Mouse (Mus musculus) small intestine, adult 2 months (tissue): Measurements from ENCODE around the gene Car2. TPM values are rescaled to one million over a fixed set of nuclear protein-coding genes. Genes with fewer than 3 reads are reported as not detected.

Experiments used
- H3K27ac ChIP-seq: fragments of 200-500 bp; 2 replicates; pipeline ENCODE4 v1.5.1; 2012; ENCODE audit warnings: low read depth, low read length, control low read depth, inconsistent platforms; ENCODE audit not compliant: insufficient read depth
- H3K27me3 ChIP-seq: fragments of 200-500 bp; 2 replicates; pipeline ENCODE4 v1.6.1; 2012; ENCODE audit warnings: mild to moderate bottlenecking, moderate library complexity, low read length, inconsistent platforms; ENCODE audit not compliant: control insufficient read depth, insufficient read depth
- H3K36me3 ChIP-seq: fragments of 200-500 bp; 2 replicates; pipeline ENCODE4 v1.6.1; 2012; ENCODE audit warnings: mild to moderate bottlenecking, low read length, control low read depth, inconsistent platforms; ENCODE audit not compliant: control insufficient read depth, insufficient read depth
- H3K4me1 ChIP-seq: fragments of 200-500 bp; 2 replicates; pipeline ENCODE4 v1.6.1; 2012; ENCODE audit warnings: low read length, inconsistent platforms, mixed read lengths; ENCODE audit not compliant: control insufficient read depth, insufficient read depth, insufficient read length
- H3K4me3 ChIP-seq: fragments of 200-500 bp; 2 replicates; pipeline ENCODE4 v1.5.1; 2012; ENCODE audit warnings: low read depth, mild to moderate bottlenecking, control low read depth, inconsistent platforms, low read length, moderate library complexity
- CTCF ChIP-seq: fragments of 200-500 bp; IDR thresholded peaks from 2 replicates; pipeline ENCODE4 v1.5.1; 2012; ENCODE audit warnings: low read depth, mild to moderate bottlenecking, control low read depth, inconsistent platforms, low read length, moderate library complexity, mixed read lengths; ENCODE audit not compliant: insufficient replicate concordance, insufficient read length; ENCODE audit errors: extremely low read depth
- POLR2A ChIP-seq: fragments of 200-500 bp; IDR thresholded peaks from 2 replicates; pipeline ENCODE4 v1.6.1; 2012; ENCODE audit warnings: low read depth, mild to moderate bottlenecking, control low read depth, inconsistent platforms, low read length, moderate library complexity
- WGBS: fragments of 180-500 bp; shearing (Covaris S2); methylation state at CpG from one replicate; pipeline ENCODE4 v1.1.7; 2018; 5-methylcytosine and 5-hydroxymethylcytosine counted together
- polyA plus RNA-seq: library from polyadenylated mRNA; depleted of rRNA; stranded (reverse); fragments of >200 nt; gene quantifications from 2 replicates; pipeline ENCODE4 v1.2.3, GENCODE M21; 2012; rRNA removed

Car2 gene
- polyA plus RNA-seq = 23.6 and 721 TPM in 2 replicates

DNA sequence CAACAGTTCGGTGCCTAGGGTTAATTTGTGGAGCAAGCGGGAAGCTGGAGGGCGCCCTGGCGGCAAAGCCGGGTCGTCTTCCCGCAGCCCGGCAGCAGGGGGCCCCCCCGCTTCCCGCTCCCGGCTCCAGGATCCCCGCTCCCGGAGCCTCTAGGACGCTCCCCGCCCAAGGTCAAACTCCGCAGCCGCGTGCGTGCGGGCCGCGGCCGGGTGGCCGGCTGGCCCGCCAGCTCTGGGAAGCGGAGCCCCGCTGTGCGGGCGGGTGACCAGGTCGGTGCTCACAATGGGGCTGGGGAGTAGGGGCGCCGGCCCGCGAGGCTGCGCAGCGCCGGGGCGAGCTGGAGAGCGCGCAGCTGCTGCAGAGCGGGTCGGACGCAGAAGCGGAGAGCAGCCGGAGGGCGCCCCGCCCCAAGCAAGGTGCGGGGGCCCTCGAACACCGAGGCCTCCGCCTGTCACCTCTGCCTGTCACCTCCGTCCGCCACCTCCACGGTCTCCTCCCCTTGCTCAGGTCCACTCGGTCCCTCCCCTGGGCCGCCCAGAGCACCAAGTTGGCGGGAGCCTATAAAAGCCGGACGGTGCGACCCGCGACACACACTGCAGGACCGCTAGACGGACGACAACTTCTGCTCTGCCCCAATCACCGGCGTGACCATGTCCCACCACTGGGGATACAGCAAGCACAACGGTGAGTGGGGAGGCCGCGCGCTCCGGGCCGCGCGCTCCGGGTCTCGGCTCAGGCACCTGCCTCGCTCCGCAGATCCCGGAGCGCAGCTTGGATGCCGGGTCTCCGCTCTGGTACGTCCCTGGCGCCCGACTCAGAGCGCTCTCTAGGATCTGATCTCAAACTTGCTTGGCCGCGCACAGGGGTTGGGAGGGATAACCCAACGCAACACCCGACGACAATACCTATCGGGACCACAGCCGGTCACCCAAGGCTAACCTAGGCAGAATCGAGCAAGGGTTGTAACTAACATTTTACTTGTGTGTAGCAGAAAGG, at the start of gene Car2:
Gene Car2 (plus strand): TSS at position 172 of the 997 bp plus-strand sequence.
- TF ChIP-seq POLR2A = peak; percentile 18; the same call in 1 of the 2 replicates
- TF ChIP-seq CTCF = peak; percentile 57; the same call in 1 of the 2 replicates
- no peaks in the 10 kb centered on the region for H3K4me1 ChIP-seq
- peak within 1 kb of the TSS; percentile 73 for H3K4me3 ChIP-seq
- 0 out of 2 replicates have a peak within 1 kb of the TSS, but pooled peaks have one; percentile 18 for H3K27ac ChIP-seq
- no peaks in the 10 kb centered on the region for H3K36me3 ChIP-seq
- 1% methylated on average over 95 of the region's 95 CpGs for WGBS
- no peaks in the 10 kb centered on the region for H3K27me3 ChIP-seq

DNA sequence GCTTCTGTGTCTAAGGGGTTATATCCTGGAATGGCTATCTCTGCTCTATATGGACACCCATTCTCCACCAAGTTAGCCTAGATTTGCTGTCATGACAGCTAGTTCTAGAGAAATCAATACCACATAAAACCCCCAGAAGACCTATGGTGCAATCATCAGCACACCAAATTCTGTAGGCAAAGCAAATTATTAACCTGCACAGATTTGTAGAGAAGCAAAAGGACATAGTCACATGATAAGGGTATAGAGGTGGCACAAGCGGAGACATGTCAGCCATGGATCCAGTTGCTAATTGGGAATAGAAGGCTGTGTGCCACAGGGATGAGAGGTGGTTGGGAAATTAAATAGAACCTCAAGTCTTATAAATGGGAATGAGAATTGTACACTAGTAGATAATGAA, 47.1 kb upstream of the Car2 start:
- 90% methylated on average over 1 of the region's 1 CpGs for WGBS
- TF ChIP-seq POLR2A (no peak), CTCF (no peak)

DNA sequence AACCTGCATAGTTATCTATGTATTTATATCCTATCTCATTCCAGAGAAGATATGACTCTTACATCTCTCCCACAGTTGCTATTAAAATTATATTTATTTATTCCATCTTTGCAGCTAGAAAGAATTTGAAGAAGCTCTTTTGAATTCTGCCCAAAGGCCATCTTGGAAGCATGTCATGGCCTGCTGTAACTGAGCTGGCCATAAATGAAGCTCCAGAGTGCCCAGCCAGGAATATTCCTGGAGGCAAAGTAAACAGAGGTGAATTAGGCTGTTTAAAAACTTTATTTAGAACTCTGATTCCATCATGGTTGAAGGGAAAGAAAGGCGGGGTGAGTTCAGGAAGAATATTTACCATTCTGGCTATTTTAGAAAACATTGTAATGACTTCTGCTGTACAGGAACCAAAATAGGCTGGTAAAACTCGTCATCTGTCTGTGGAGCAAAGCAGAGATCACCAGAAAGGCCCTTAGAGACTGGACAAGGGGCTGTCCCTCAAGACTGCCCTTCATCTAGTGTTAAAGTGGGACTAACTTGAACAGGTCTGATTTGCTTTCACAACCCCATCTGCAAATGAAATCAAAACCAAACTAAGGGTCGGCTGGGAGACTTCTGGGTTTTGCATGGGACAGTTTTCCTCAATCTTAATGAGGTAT, 46.5 kb upstream of the Car2 start:
- 68% methylated on average over 3 of the region's 3 CpGs for WGBS
- TF ChIP-seq CTCF (no peak), POLR2A (no peak)

More for the DNA sequence above, 47.1 kb upstream of the Car2 start:
- no peak overlapping the region for H3K4me3 ChIP-seq
- no peak overlapping the region for H3K27ac ChIP-seq
- no peaks in the 10 kb centered on the region for H3K27me3 ChIP-seq
- H3K4me1 ChIP-seq = no peaks in the 10 kb centered on the region
- no peaks in the 10 kb centered on the region for H3K36me3 ChIP-seq

DNA sequence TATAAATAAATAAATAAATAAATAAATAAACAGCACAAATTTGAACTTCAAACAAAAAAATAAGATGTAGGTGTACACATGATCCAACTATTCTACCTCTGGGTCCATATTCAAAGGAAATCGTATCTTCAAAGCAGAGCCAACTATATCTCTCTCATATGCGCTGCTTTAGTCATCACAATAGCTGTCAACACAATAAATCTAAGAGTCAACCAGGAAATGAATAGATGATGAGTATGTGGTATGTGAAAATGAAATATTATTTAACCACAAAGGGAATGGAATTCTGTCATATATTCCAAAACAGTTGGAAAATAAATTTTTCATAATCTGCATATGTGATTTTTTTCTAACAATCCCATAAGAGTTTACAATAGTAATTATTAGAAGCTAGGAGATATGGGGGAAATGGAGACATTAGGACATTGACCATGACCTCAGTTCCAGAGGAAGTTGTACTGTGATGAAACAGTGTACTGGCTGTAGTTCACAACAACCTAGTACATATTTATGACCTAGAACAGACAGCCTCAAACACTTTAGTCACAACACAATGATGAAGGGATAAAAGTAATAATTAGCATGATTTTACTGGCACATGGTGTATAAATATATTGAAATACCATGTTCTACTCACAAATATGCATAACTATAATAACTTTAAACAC, 37.4 kb upstream of the Car2 start:
- TF ChIP-seq POLR2A = no peak
- TF ChIP-seq CTCF = no peak
- 88% methylated on average over 2 of the region's 2 CpGs for WGBS
- Histone ChIP-seq H3K27ac (no peak overlapping the region), H3K4me1 (no peaks in the 10 kb centered on the region), H3K27me3 (no peaks in the 10 kb centered on the region), H3K36me3 (no peaks in the 10 kb centered on the region), H3K4me3 (no peak overlapping the region)

More for the DNA sequence above, 46.5 kb upstream of the Car2 start:
- Histone ChIP-seq H3K4me1 (no peaks in the 10 kb centered on the region), H3K36me3 (no peaks in the 10 kb centered on the region), H3K27me3 (no peaks in the 10 kb centered on the region), H3K4me3 (no peak overlapping the region), H3K27ac (no peak overlapping the region)

DNA sequence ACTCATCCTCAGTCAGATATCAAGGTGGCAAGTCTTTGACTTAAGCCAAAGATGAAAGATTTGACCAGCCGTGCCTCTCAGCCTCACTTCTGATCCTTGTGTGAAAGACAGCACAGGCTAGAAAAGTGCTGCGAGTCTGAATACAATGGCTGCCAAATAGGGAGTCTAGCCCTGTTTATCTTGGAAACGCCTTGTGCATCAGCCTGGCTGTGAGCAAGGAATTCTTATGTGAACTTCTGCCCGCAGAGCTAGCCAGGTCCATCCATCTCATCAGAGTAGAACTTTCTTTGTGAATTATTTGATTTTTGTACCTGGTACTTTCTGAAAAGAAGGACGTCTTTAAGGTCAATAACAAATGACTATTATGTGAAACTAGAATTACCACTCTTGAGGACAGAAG, 32.1 kb upstream of the Car2 start:
- no peaks in the 10 kb centered on the region for H3K4me1 ChIP-seq
- H3K27ac ChIP-seq = no peak overlapping the region
- TF ChIP-seq CTCF = no peak
- no peak for TF ChIP-seq POLR2A
- WGBS = 65% methylated on average over 5 of the region's 5 CpGs
- no peaks in the 10 kb centered on the region for H3K36me3 ChIP-seq
- H3K27me3 ChIP-seq = no peaks in the 10 kb centered on the region
- H3K4me3 ChIP-seq = no peak overlapping the region

DNA sequence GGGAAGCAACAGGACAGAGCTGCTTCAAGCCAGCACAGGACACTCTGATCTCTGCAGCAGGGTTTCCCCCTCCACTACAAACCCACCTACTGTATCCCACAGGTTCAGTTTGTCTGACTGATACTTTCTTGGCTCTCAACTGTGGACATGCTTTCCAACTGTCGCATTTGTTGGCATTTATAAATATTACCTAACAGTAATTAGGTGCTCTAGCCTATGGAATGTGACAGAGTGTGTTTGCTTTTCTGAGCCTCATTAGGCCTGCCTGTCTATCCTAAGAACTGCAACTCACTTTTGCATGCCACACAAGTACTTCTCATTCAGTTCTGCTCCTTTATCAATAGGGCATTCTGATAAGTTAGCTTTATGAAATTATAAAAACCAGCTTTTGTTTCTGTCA, 31.6 kb upstream of the Car2 start:
- no peaks in the 10 kb centered on the region for H3K27me3 ChIP-seq
- H3K4me3 ChIP-seq = no peak overlapping the region
- TF ChIP-seq POLR2A = no peak
- TF ChIP-seq CTCF = no peak
- H3K27ac ChIP-seq = no peak overlapping the region
- H3K4me1 ChIP-seq = no peaks in the 10 kb centered on the region
- H3K36me3 ChIP-seq = no peaks in the 10 kb centered on the region
- WGBS = 29% methylated on average over 1 of the region's 1 CpGs

DNA sequence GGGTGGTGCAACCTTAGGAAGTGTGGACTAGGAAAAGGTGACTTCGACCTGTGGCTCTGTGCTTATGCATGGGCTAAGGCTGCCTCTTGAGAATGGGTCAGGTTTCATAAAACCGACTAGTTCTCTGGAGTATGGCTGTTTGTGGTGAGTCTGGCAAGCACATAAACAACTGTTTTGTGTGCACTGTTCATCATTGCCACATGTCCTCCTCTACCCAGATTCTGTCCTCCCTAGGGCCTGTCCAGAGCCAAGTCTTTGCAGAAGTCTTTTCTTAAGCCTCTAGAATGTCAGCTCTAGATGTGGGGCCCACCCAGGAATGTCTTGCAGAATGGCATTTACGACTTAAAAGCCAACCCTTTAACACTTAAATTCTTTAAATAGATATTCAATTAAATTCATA, 28.2 kb upstream of the Car2 start:
- TF ChIP-seq POLR2A (no peak), CTCF (no peak)
- H3K27me3 ChIP-seq = peaks cover 7% of the 10 kb centered on the region; the same call in 1 of the 2 replicates
- no peak overlapping the region for H3K27ac ChIP-seq
- H3K36me3 ChIP-seq = no peaks in the 10 kb centered on the region
- 80% methylated on average over 3 of the region's 3 CpGs for WGBS
- H3K4me1 ChIP-seq = no peaks in the 10 kb centered on the region
- H3K4me3 ChIP-seq = no peak overlapping the region
